Mouse (Mus musculus) CH12.LX (cell line): Measurements from ENCODE around the gene Gm5294. TPM values are rescaled to one million over a fixed set of nuclear protein-coding genes. Genes with fewer than 3 reads are reported as not detected.

Experiments
- DNase-seq: peaks from one replicate; pipeline ENCODE4 v3.0.0-alpha.2; 2013; ENCODE audit errors: extremely low read depth
- H3K27ac ChIP-seq: 2 replicates; pipeline ENCODE4 v1.5.1; 2012; ENCODE audit warnings: low read depth, mild to moderate bottlenecking, control low read depth, moderate library complexity; ENCODE audit not compliant: insufficient read depth
- H3K27me3 ChIP-seq: replicated peaks from 2 replicates; pipeline ENCODE3; 2012; ENCODE audit warnings: inconsistent platforms
- H3K36me3 ChIP-seq, 2 experiments: replicated peaks in 1 of 2; 2 replicates each; pipeline versions ENCODE3 to v1.6.1; 2012; ENCODE audit warnings: inconsistent platforms in 1 of 2, low read length in 1 of 2, mild to moderate bottlenecking in 1 of 2, mixed read lengths in 1 of 2, moderate library complexity in 1 of 2; ENCODE audit not compliant: control insufficient read depth in 1 of 2, insufficient read depth in 1 of 2
- H3K4me1 ChIP-seq, 2 experiments: 2 replicates each; pipeline ENCODE4 v1.6.1; 2012; ENCODE audit warnings: inconsistent platforms in 1 of 2, moderate library complexity in 1 of 2; ENCODE audit not compliant: insufficient read depth in 2 of 2, control insufficient read depth in 1 of 2
- H3K4me2 ChIP-seq: 2 replicates; pipeline ENCODE4 v1.6.1; 2012; ENCODE audit warnings: low read depth, mild to moderate bottlenecking, control low read depth; ENCODE audit not compliant: poor library complexity, insufficient read depth, severe bottlenecking
- H3K4me3 ChIP-seq, 3 experiments: fragments of 150-350 bp in 1 of 3; sonication (generic) in 1 of 3; replicated peaks in 1 of 3; 2 replicates each; pipeline versions ENCODE3 to v1.5.1; 2011 to 2012; ENCODE audit warnings: low read depth in 2 of 3, low read length in 2 of 3, mild to moderate bottlenecking in 2 of 3, moderate library complexity in 2 of 3, control low read depth in 1 of 3, improper control_type of control experiment in 1 of 3, inconsistent platforms in 1 of 3, mixed read lengths in 1 of 3; ENCODE audit not compliant: poor library complexity in 1 of 3
- H3K79me2 ChIP-seq: replicated peaks from 2 replicates; pipeline ENCODE4 v1.6.1; 2012; ENCODE audit warnings: mild to moderate bottlenecking, moderate library complexity; ENCODE audit not compliant: control insufficient read depth, poor library complexity, insufficient read depth, severe bottlenecking; ENCODE audit errors: extremely low read depth
- H3K9ac ChIP-seq: 2 replicates; pipeline ENCODE4 v1.6.1; 2012; ENCODE audit warnings: low read depth, mild to moderate bottlenecking, control low read depth, moderate library complexity; ENCODE audit not compliant: insufficient read depth
- H3K9me3 ChIP-seq: replicated peaks from 2 replicates; pipeline ENCODE3; 2012; ENCODE audit warnings: low read length, inconsistent platforms, mixed read lengths
- CHD1 ChIP-seq: IDR thresholded peaks from 2 replicates; pipeline ENCODE4 v1.6.1; 2012; ENCODE audit warnings: low read depth, low read length, improper control_type of control experiment, inconsistent platforms
- CHD2 ChIP-seq: IDR thresholded peaks from 2 replicates; pipeline ENCODE4 v1.6.1; 2011; ENCODE audit warnings: low read length, improper control_type of control experiment
- CTCF ChIP-seq, 2 experiments: IDR thresholded peaks in 1 of 2; conservative IDR thresholded peaks in 1 of 2; 2 replicates each; pipeline ENCODE4 v1.5.1; 2011 to 2012; ENCODE audit warnings: low read depth in 2 of 2, low read length in 2 of 2, improper control_type of control experiment in 1 of 2, inconsistent platforms in 1 of 2, mild to moderate bottlenecking in 1 of 2, moderate library complexity in 1 of 2
- E2F4 ChIP-seq: IDR thresholded peaks from 2 replicates; pipeline ENCODE4 v1.6.1; 2011; ENCODE audit warnings: low read depth, low read length, improper control_type of control experiment; ENCODE audit not compliant: insufficient replicate concordance
- ELF1 ChIP-seq: IDR thresholded peaks from 2 replicates; pipeline ENCODE4 v1.6.1; 2014; ENCODE audit warnings: low read depth, mild to moderate bottlenecking, inconsistent platforms, low read length, improper control_type of control experiment
- ETS1 ChIP-seq: conservative IDR thresholded peaks from 2 replicates; pipeline ENCODE4 v1.6.1; 2012; ENCODE audit warnings: low read depth, mild to moderate bottlenecking, inconsistent platforms, low read length, improper control_type of control experiment, moderate library complexity
- GABPA ChIP-seq: IDR thresholded peaks from 2 replicates; pipeline ENCODE4 v1.6.1; 2012; ENCODE audit warnings: low read depth, low read length, improper control_type of control experiment, inconsistent platforms; ENCODE audit not compliant: insufficient replicate concordance
- HCFC1 ChIP-seq: IDR thresholded peaks from 2 replicates; pipeline ENCODE4 v1.6.1; 2012; ENCODE audit warnings: low read depth, mild to moderate bottlenecking, inconsistent platforms, low read length, improper control_type of control experiment
- IRF4 ChIP-seq: IDR thresholded peaks from 2 replicates; pipeline ENCODE4 v1.6.1; 2014; ENCODE audit warnings: low read depth, mild to moderate bottlenecking, inconsistent platforms, low read length, improper control_type of control experiment
- JUN ChIP-seq: IDR thresholded peaks from 2 replicates; pipeline ENCODE4 v1.6.1; 2011; ENCODE audit warnings: low read depth, mild to moderate bottlenecking, low read length, improper control_type of control experiment, moderate library complexity; ENCODE audit not compliant: insufficient read depth
- JUND ChIP-seq: conservative IDR thresholded peaks from 2 replicates; pipeline ENCODE4 v1.6.1; 2011; ENCODE audit warnings: low read depth, low read length, improper control_type of control experiment
- MAX ChIP-seq: IDR thresholded peaks from 2 replicates; pipeline ENCODE4 v1.6.1; 2011; ENCODE audit warnings: low read length, improper control_type of control experiment
- MYC ChIP-seq: IDR thresholded peaks from 2 replicates; pipeline ENCODE4 v1.6.1; 2011; ENCODE audit warnings: low read depth, mild to moderate bottlenecking, improper control_type of control experiment, low read length
- NELFE ChIP-seq: IDR thresholded peaks from 2 replicates; pipeline ENCODE4 v1.6.1; 2011; ENCODE audit warnings: low read depth, low read length, improper control_type of control experiment
- POLR2A ChIP-seq: IDR thresholded peaks from 2 replicates; pipeline ENCODE4 v1.6.1; 2011; ENCODE audit warnings: low read depth, mild to moderate bottlenecking, improper control_type of control experiment, low read length
- POLR2AphosphoS2 ChIP-seq: IDR thresholded peaks from 2 replicates; pipeline ENCODE4 v1.6.1; 2011; ENCODE audit warnings: low read depth, low read length, improper control_type of control experiment
- RAD21 ChIP-seq: IDR thresholded peaks from 2 replicates; pipeline ENCODE4 v1.6.1; 2011; ENCODE audit warnings: low read depth, mild to moderate bottlenecking, low read length, improper control_type of control experiment, moderate library complexity
- RCOR1 ChIP-seq: conservative IDR thresholded peaks from 2 replicates; pipeline ENCODE4 v1.6.1; 2012; ENCODE audit warnings: low read depth, mild to moderate bottlenecking, inconsistent platforms, low read length, improper control_type of control experiment
- SIN3A ChIP-seq: IDR thresholded peaks from 2 replicates; pipeline ENCODE4 v1.6.1; 2012; ENCODE audit warnings: low read length, improper control_type of control experiment, inconsistent platforms
- SMC3 ChIP-seq: IDR thresholded peaks from 2 replicates; pipeline ENCODE4 v1.6.1; 2011; ENCODE audit warnings: low read depth, low read length, improper control_type of control experiment
- TCF12 ChIP-seq: IDR thresholded peaks from 2 replicates; pipeline ENCODE4 v1.6.1; 2014; ENCODE audit warnings: low read depth, mild to moderate bottlenecking, inconsistent platforms, low read length, improper control_type of control experiment
- USF1 ChIP-seq: IDR thresholded peaks from 2 replicates; pipeline ENCODE4 v1.6.1; 2014; ENCODE audit warnings: low read depth, mild to moderate bottlenecking, inconsistent platforms, low read length, improper control_type of control experiment
- ZC3H11A ChIP-seq: IDR thresholded peaks from 2 replicates; pipeline ENCODE4 v1.6.1; 2012; ENCODE audit warnings: low read depth, mild to moderate bottlenecking, inconsistent platforms, low read length, improper control_type of control experiment
- ZKSCAN1 ChIP-seq: IDR thresholded peaks from 2 replicates; pipeline ENCODE4 v1.6.1; 2012; ENCODE audit warnings: low read depth, inconsistent platforms, low read length, improper control_type of control experiment, borderline replicate concordance
- ZNF384 ChIP-seq: IDR thresholded peaks from 2 replicates; pipeline ENCODE4 v1.6.1; 2012; ENCODE audit warnings: low read depth, low read length, improper control_type of control experiment, inconsistent platforms
- dilution Hi-C: fragments of 300-500 bp; cut with MboI; formaldehyde crosslinking; loops from 2 replicates; pipeline ENCODE4 v1.14.3; 2020; ENCODE audit warnings: low sequenced_read_pairs; ENCODE audit not compliant: extremely low pct_unique_long_range_greater_than_20kb, extremely low pct_ligation_motif_present
- in situ Hi-C: fragments of 300-500 bp; cut with MboI; formaldehyde crosslinking; loops from 3 replicates; pipeline ENCODE4 v1.14.3; 2019; ENCODE audit warnings: low sequenced_read_pairs, low pct_ligation_motif_present, low pct_unique_long_range_greater_than_20kb, mixed read lengths
- polyA plus RNA-seq: library from polyadenylated mRNA; unstranded; fragments of >175 nt; gene quantifications from 2 replicates; pipeline ENCODE4 v1.2.1, GENCODE M21; 2012; ENCODE audit warnings: low read depth; ENCODE audit not compliant: insufficient read length
- total RNA-seq, 2 experiments: library from RNA; depleted of rRNA; stranded (reverse); fragments of 300-350 nt in 1 of 2; fragments of >200 nt in 1 of 2; gene quantifications; 2 replicates each; pipeline ENCODE4 v1.2.3; 2012 to 2014

Gm5294 gene
- total and polyA plus RNA-seq, 3 experiments = not detected

GRCm38 (mm10) chr5:138857010-138857617 is 37.2 kb downstream of the Gm5294 start:
- peak; percentile 91 for TF ChIP-seq ZC3H11A
- no peak for TF ChIP-seq RCOR1
- TF ChIP-seq GABPA = no peak
- peak; percentile 97 for TF ChIP-seq SMC3
- no peak for TF ChIP-seq SIN3A
- TF ChIP-seq CTCF (conservative IDR thresholded peaks at IDR 0.05 in 1 of 2, IDR thresholded peaks at IDR 0.05 in 1 of 2; ENCODE audit: low read depth in 2 of 2, low read length in 2 of 2) = peak; percentile 61 to 92
- peak; percentile 91 for TF ChIP-seq RAD21
- in situ Hi-C loops = loop anchor here (5.0 kb wide), 1 partner anchor 150 kb away; no protein-coding TSS in a partner anchor
- Histone ChIP-seq H3K9me3 (peaks cover 4% of the 10 kb centered on the region), H3K4me2 (no peak overlapping the region), H3K4me1 (no peaks in the 10 kb centered on the region), H3K27me3 (no peaks in the 10 kb centered on the region), H3K27ac (no peak overlapping the region), H3K79me2 (no peaks in the 10 kb centered on the region), H3K4me3 (no peak overlapping the region), H3K9ac (no peak overlapping the region), H3K36me3 (no peaks in the 10 kb centered on the region)
- DNase-seq = peak; percentile 74
- dilution Hi-C loops = no loop called here

- in situ Hi-C loops = loop anchor here (5.0 kb wide), 1 partner anchor 149 kb away; no protein-coding TSS in a partner anchor
- Histone ChIP-seq H3K36me3 (no peaks in the 10 kb centered on the region), H3K79me2 (no peaks in the 10 kb centered on the region), H3K9ac (no peak overlapping the region), H3K4me1 (no peaks in the 10 kb centered on the region), H3K27ac (no peak overlapping the region), H3K4me3 (no peak overlapping the region), H3K9me3 (no peaks in the 10 kb centered on the region)
- no peak for DNase-seq
- dilution Hi-C loops = no loop called here
- TF ChIP-seq NELFE (no peak), TCF12 (no peak), MYC (no peak)
- TF ChIP-seq, all 38 proteins: peak for 0
- H3K27me3 ChIP-seq = no peaks in the 10 kb centered on the region
- H3K4me2 ChIP-seq = no peak overlapping the region
Observed at GRCm38 (mm10) chr5:138857811-138858251, 38.0 kb downstream of the Gm5294 start.

- dilution Hi-C loops = no loop called here
- Histone ChIP-seq H3K4me2 (no peak overlapping the region), H3K4me3 (no peak overlapping the region), H3K36me3 (no peaks in the 10 kb centered on the region), H3K27ac (no peak overlapping the region), H3K4me1 (peaks cover 3 to 15% of the 10 kb centered on the region in 2 experiments; a peak in 3 of 4 replicates), H3K27me3 (no peaks in the 10 kb centered on the region), H3K79me2 (no peaks in the 10 kb centered on the region), H3K9me3 (no peaks in the 10 kb centered on the region), H3K9ac (no peak overlapping the region)
- in situ Hi-C loops = no loop called here
- no peak for DNase-seq
- no peak for TF ChIP-seq RAD21
- peak; percentile 62 for TF ChIP-seq MAX
- no peak for TF ChIP-seq SMC3
- TF ChIP-seq ZKSCAN1 = no peak
- TF ChIP-seq JUND = peak; percentile 54
- no peak for TF ChIP-seq CHD1
- TF ChIP-seq HCFC1 = no peak
- no peak for TF ChIP-seq ZNF384
- no peak for TF ChIP-seq POLR2A
- TF ChIP-seq USF1 = peak; percentile 33; the same call in 1 of the 2 replicates
- peak; percentile 77 for TF ChIP-seq IRF4
- TF ChIP-seq RCOR1 = no peak
- peak; percentile 68 for TF ChIP-seq ETS1
- TF ChIP-seq ELF1 = no peak
- TF ChIP-seq CHD2 = no peak
- TF ChIP-seq MYC = 0 out of 2 replicates have a peak, but pooled peaks have one; percentile 43
- no peak for TF ChIP-seq E2F4
- TF ChIP-seq JUN = peak; percentile 46; the same call in 1 of the 2 replicates
- TF ChIP-seq POLR2AphosphoS2 = no peak
- TF ChIP-seq SIN3A = no peak; the same call in 1 of the 2 replicates
Observed at GRCm38 (mm10) chr5:138863681-138864146, 43.8 kb downstream of the Gm5294 start.
